Mouse (Mus musculus): ENCODE data around the gene Repin1. TPM values are rescaled to one million over a fixed set of nuclear protein-coding genes. Genes with fewer than 3 reads are reported as not detected.
"Not testable (repeated sequence)": the region's sequence is repeated elsewhere in the genome, so short reads cannot be mapped to it uniquely, and the experiment has no call there.

The Repin1 gene
- total and polyA plus RNA-seq, 3 experiments, result not detected

GRCm38 (mm10) chr6:48620031-48620430 is 26.3 kb downstream of the Repin1 start:
- TF ChIP-seq GATA1 (IDR thresholded peaks at IDR 0.05; ENCODE audit: low read depth, low read length), result no peak
- no peak for TF ChIP-seq ZNF384 (IDR thresholded peaks at IDR 0.05; ENCODE audit: low read depth, low read length)
- no peak for TF ChIP-seq MXI1 (IDR thresholded peaks at IDR 0.05; ENCODE audit: low read depth, low read length)
- TF ChIP-seq ZMIZ1 (IDR thresholded peaks at IDR 0.05; ENCODE audit: low read depth, low read length), result no peak
- no peak for TF ChIP-seq NELFE (IDR thresholded peaks at IDR 0.05; ENCODE audit: low read depth, low read length)
- TF ChIP-seq MAZ (IDR thresholded peaks at IDR 0.05; ENCODE audit: low read depth, low read length), result no peak
- no peak for TF ChIP-seq POLR2AphosphoS2 (IDR thresholded peaks at IDR 0.05; ENCODE audit: low read length)
- TF ChIP-seq MEF2A (IDR thresholded peaks at IDR 0.05; ENCODE audit: extremely low read depth, insufficient replicate concordance, low read depth, low read length, poor library complexity, severe bottlenecking), result no peak
- TF ChIP-seq EP300 (IDR thresholded peaks at IDR 0.05; ENCODE audit: low read depth in 1 of 2, low read length in 2 of 2), result no peak
- TF ChIP-seq NRF1 (IDR thresholded peaks at IDR 0.05; ENCODE audit: insufficient read depth, low read depth, low read length, poor library complexity, severe bottlenecking), result no peak
- no peak for TF ChIP-seq RAD21 (IDR thresholded peaks at IDR 0.05; ENCODE audit: low read depth, low read length)
- TF ChIP-seq BHLHE40 (IDR thresholded peaks at IDR 0.05; ENCODE audit: borderline replicate concordance, low read depth, low read length), result no peak
- TF ChIP-seq HCFC1 (IDR thresholded peaks at IDR 0.05; ENCODE audit: low read depth, low read length), result no peak
- no peak for TF ChIP-seq POLR2A (IDR thresholded peaks at IDR 0.05; ENCODE audit: control insufficient read depth in 1 of 2, insufficient read depth in 1 of 2, low read depth in 1 of 2, low read length in 2 of 2, poor library complexity in 1 of 2)
- no peak for TF ChIP-seq UBTF (IDR thresholded peaks at IDR 0.05; ENCODE audit: borderline replicate concordance, insufficient read depth, low read depth, low read length)
- no peak for TF ChIP-seq RCOR1 (IDR thresholded peaks at IDR 0.05; ENCODE audit: low read depth, low read length)
- TF ChIP-seq ZKSCAN1 (IDR thresholded peaks at IDR 0.05; ENCODE audit: low read depth, low read length), result no peak
- no peak for TF ChIP-seq USF1 (IDR thresholded peaks at IDR 0.05; ENCODE audit: low read depth, low read length)
- TF ChIP-seq MYB (IDR thresholded peaks at IDR 0.05; ENCODE audit: low read depth, low read length), result no peak
- H3K27ac ChIP-seq (ENCODE audit: control insufficient read depth, low read depth, low read length), result no peak overlapping the region
- H3K79me2 ChIP-seq (ENCODE audit: control insufficient read depth, insufficient read depth, low read length, poor library complexity), result no peaks in the 10 kb centered on the region
- H3K9ac ChIP-seq (ENCODE audit: control insufficient read depth, low read depth, low read length, poor library complexity, severe bottlenecking), result no peak overlapping the region
- DNase-seq (ENCODE audit: low read depth, low spot score), result no peak
- no peak overlapping the region for H3K4me3 ChIP-seq (ENCODE audit: control insufficient read depth in 1 of 2, insufficient read depth in 1 of 2, low read depth in 2 of 2, low read length in 2 of 2)
- no peaks in the 10 kb centered on the region for H3K36me3 ChIP-seq (ENCODE audit: control insufficient read depth in 1 of 2, insufficient read depth in 2 of 2, low read length in 2 of 2)
- no peaks in the 10 kb centered on the region for H3K9me3 ChIP-seq (replicated peaks; ENCODE audit: insufficient read depth, low read length)
- no peaks in the 10 kb centered on the region for H3K4me1 ChIP-seq (ENCODE audit: control insufficient read depth in 1 of 2, insufficient read depth in 2 of 2, low read length in 2 of 2)
- no peaks in the 10 kb centered on the region for H3K27me3 ChIP-seq (ENCODE audit: control insufficient read depth in 1 of 2, insufficient read depth in 2 of 2, low read length in 2 of 2)

- not testable (repeated sequence) for H3K27ac ChIP-seq (ENCODE audit: control insufficient read depth, low read depth, low read length); DNase-seq (ENCODE audit: low read depth, low spot score); H3K79me2 ChIP-seq (ENCODE audit: control insufficient read depth, insufficient read depth, low read length, poor library complexity); H3K36me3 ChIP-seq (ENCODE audit: control insufficient read depth in 1 of 2, insufficient read depth in 2 of 2, low read length in 2 of 2); H3K9ac ChIP-seq (ENCODE audit: control insufficient read depth, low read depth, low read length, poor library complexity, severe bottlenecking); H3K27me3 ChIP-seq (ENCODE audit: control insufficient read depth in 1 of 2, insufficient read depth in 2 of 2, low read length in 2 of 2); H3K4me1 ChIP-seq (ENCODE audit: control insufficient read depth in 1 of 2, insufficient read depth in 2 of 2, low read length in 2 of 2); H3K4me3 ChIP-seq (ENCODE audit: control insufficient read depth in 1 of 2, insufficient read depth in 1 of 2, low read depth in 2 of 2, low read length in 2 of 2); H3K9me3 ChIP-seq (replicated peaks; ENCODE audit: insufficient read depth, low read length)
Observed at GRCm38 (mm10) chr6:48622186-48622843, 28.6 kb downstream of the Repin1 start.
